Mouse (Mus musculus) heart, embryonic 10.5 days (tissue): ENCODE results near the gene Crb3. TPM values are rescaled to one million over a fixed set of nuclear protein-coding genes. Genes with fewer than 3 reads are reported as not detected.
A peak's percentile ranks its signal among the peaks of the same experiment; 100 is the strongest.

Source experiments
- DNase-seq: peaks from one replicate; pipeline ENCODE4 v3.0.0-alpha.2; 2017; ENCODE audit warnings: low spot score
- H3K27ac ChIP-seq: fragments of 300-500 bp; sonication (generic); 2 replicates; pipeline ENCODE4 v1.5.1; 2016; ENCODE audit warnings: mild to moderate bottlenecking
- H3K27me3 ChIP-seq: fragments of 300-500 bp; sonication (generic); 2 replicates; pipeline ENCODE4 v1.6.1; 2016; ENCODE audit warnings: mild to moderate bottlenecking; ENCODE audit not compliant: poor library complexity, insufficient read depth, severe bottlenecking
- H3K36me3 ChIP-seq: fragments of 300-500 bp; sonication (generic); 2 replicates; pipeline ENCODE4 v1.6.1; 2016; ENCODE audit warnings: mild to moderate bottlenecking, moderate library complexity
- H3K4me1 ChIP-seq: fragments of 300-500 bp; sonication (generic); 2 replicates; pipeline ENCODE4 v1.6.1; 2016; ENCODE audit warnings: mild to moderate bottlenecking
- H3K4me3 ChIP-seq: fragments of 300-500 bp; sonication (generic); 2 replicates; pipeline ENCODE4 v1.5.1; 2016; ENCODE audit warnings: mild to moderate bottlenecking, moderate library complexity
- H3K9me3 ChIP-seq: fragments of 300-500 bp; sonication (generic); 2 replicates; pipeline ENCODE4 v1.6.1; 2016; ENCODE audit warnings: mild to moderate bottlenecking, moderate library complexity
- WGBS: fragments of 180-500 bp; shearing (Covaris S2); methylation state at CpG from one replicate; pipeline ENCODE4 v1.1.7; 2016; 5-methylcytosine and 5-hydroxymethylcytosine counted together
- polyA plus RNA-seq: library from polyadenylated mRNA; unstranded; fragments of >200 nt; fragmentation: Nextera tagmentation; extraction: Ambion mirVana; gene quantifications from 2 replicates; pipeline ENCODE4 v1.2.1, GENCODE M21; 2016

Gene Crb3
- 0.65 and 3.6 TPM in 2 replicates for polyA plus RNA-seq

- Histone ChIP-seq H3K9me3 (no peaks in the 10 kb centered on the region), H3K27ac (peak within 1 kb of the TSS; percentile 88), H3K27me3 (peaks cover 39% of the 10 kb centered on the region), H3K4me3 (peak within 1 kb of the TSS; percentile 88), H3K36me3 (peaks cover 21% of the 10 kb centered on the region), H3K4me1 (peaks cover 35% of the 10 kb centered on the region)
- no peak for DNase-seq
- 1% methylated on average over 20 of the region's 22 CpGs for WGBS
Measured at GRCm38 (mm10) chr17:57058891-57059485, at the start of gene Crb3. Gene Crb3 (plus strand): TSS chr17:57059105.

GRCm38 (mm10) chr17:57010911-57011235, 48.0 kb upstream of the Crb3 start:
- no peak for DNase-seq
- Histone ChIP-seq H3K36me3 (peaks cover 36% of the 10 kb centered on the region), H3K4me3 (peak overlapping the region; percentile 88), H3K27ac (peak overlapping the region; percentile 90), H3K27me3 (no peaks in the 10 kb centered on the region), H3K4me1 (peaks cover 20% of the 10 kb centered on the region), H3K9me3 (no peaks in the 10 kb centered on the region)
- WGBS: 0% methylated on average over 19 of the region's 19 CpGs

- Histone ChIP-seq H3K4me3 (peak within 1 kb of the TSS; percentile 88), H3K27me3 (no peaks in the 10 kb centered on the region), H3K9me3 (no peaks in the 10 kb centered on the region), H3K27ac (peak within 1 kb of the TSS; percentile 94), H3K36me3 (peaks cover 30% of the 10 kb centered on the region), H3K4me1 (peaks cover 20% of the 10 kb centered on the region)
- 1% methylated on average over 51 of the region's 51 CpGs for whole genome bisulfite sequencing
- peak; percentile 99 for DNase-seq
Measured at GRCm38 (mm10) chr17:57011236-57012141, 47.4 kb upstream of the Crb3 start, which contains the start of the genes Gtf2f1 and Gm17949. Gene Gtf2f1 (minus strand): TSS chr17:57011288. Gene Gm17949 (plus strand): TSS chr17:57011469.

GRCm38 (mm10) chr17:57012245-57012795, 46.6 kb upstream of the Crb3 start:
- Histone ChIP-seq H3K27me3 (no peaks in the 10 kb centered on the region), H3K27ac (peak overlapping the region; percentile 94; the same call in 1 of the 2 replicates), H3K4me1 (peaks cover 20% of the 10 kb centered on the region), H3K9me3 (no peaks in the 10 kb centered on the region), H3K4me3 (peak overlapping the region; percentile 88), H3K36me3 (peaks cover 21% of the 10 kb centered on the region)
- DNase-seq: no peak
- WGBS: 75% methylated on average over 13 of the region's 13 CpGs

GRCm38 (mm10) chr17:57019693-57020092, 39.2 kb upstream of the Crb3 start:
- no peaks in the 10 kb centered on the region for H3K27me3 ChIP-seq
- no peak for DNase-seq
- H3K9me3 ChIP-seq: no peaks in the 10 kb centered on the region
- 75% methylated on average over 2 of the region's 2 CpGs for WGBS
- H3K4me3 ChIP-seq: no peak overlapping the region
- peaks cover 57% of the 10 kb centered on the region for H3K36me3 ChIP-seq
- no peaks in the 10 kb centered on the region for H3K4me1 ChIP-seq
- no peak overlapping the region for H3K27ac ChIP-seq

GRCm38 (mm10) chr17:57020960-57021359, 37.9 kb upstream of the Crb3 start:
- Histone ChIP-seq H3K27ac (no peak overlapping the region), H3K36me3 (peaks cover 70% of the 10 kb centered on the region), H3K27me3 (no peaks in the 10 kb centered on the region), H3K9me3 (no peaks in the 10 kb centered on the region), H3K4me1 (no peaks in the 10 kb centered on the region), H3K4me3 (no peak overlapping the region)
- WGBS: 91% methylated on average over 5 of the region's 5 CpGs
- DNase-seq: no peak

- Histone ChIP-seq H3K27me3 (no peaks in the 10 kb centered on the region), H3K27ac (no peak overlapping the region), H3K9me3 (no peaks in the 10 kb centered on the region), H3K36me3 (peaks cover 69% of the 10 kb centered on the region), H3K4me1 (peaks cover 15% of the 10 kb centered on the region), H3K4me3 (no peak overlapping the region)
- WGBS: 88% methylated on average over 4 of the region's 4 CpGs
- DNase-seq: no peak
Measured at GRCm38 (mm10) chr17:57027471-57027870, 31.4 kb upstream of the Crb3 start.

GRCm38 (mm10) chr17:57029691-57030090, 29.2 kb upstream of the Crb3 start:
- Histone ChIP-seq H3K36me3 (peaks cover 47% of the 10 kb centered on the region), H3K27me3 (no peaks in the 10 kb centered on the region), H3K27ac (peak overlapping the region; percentile 98), H3K9me3 (no peaks in the 10 kb centered on the region), H3K4me3 (peak overlapping the region; percentile 92), H3K4me1 (peaks cover 18% of the 10 kb centered on the region)
- WGBS: 28% methylated on average over 8 of the region's 8 CpGs
- no peak for DNase-seq

GRCm38 (mm10) chr17:57030931-57031660, 27.8 kb upstream of the Crb3 start, which contains the start of gene Khsrp:
Gene Khsrp (minus strand): TSS chr17:57031522.
- peak within 1 kb of the TSS; percentile 98 for H3K27ac ChIP-seq
- peak within 1 kb of the TSS; percentile 92 for H3K4me3 ChIP-seq
- H3K9me3 ChIP-seq: no peaks in the 10 kb centered on the region
- H3K36me3 ChIP-seq: peaks cover 33% of the 10 kb centered on the region
- under 1% methylated on average over 97 of the region's 99 CpGs for WGBS
- no peaks in the 10 kb centered on the region for H3K27me3 ChIP-seq
- DNase-seq: no peak
- H3K4me1 ChIP-seq: peaks cover 18% of the 10 kb centered on the region

GRCm38 (mm10) chr17:57031661-57032420, 27.1 kb upstream of the Crb3 start:
- Histone ChIP-seq H3K4me1 (peaks cover 18% of the 10 kb centered on the region), H3K27ac (peak overlapping the region; percentile 98), H3K36me3 (peaks cover 25% of the 10 kb centered on the region), H3K4me3 (peak overlapping the region; percentile 92), H3K9me3 (no peaks in the 10 kb centered on the region), H3K27me3 (peaks cover 3% of the 10 kb centered on the region; the same call in 1 of the 2 replicates)
- under 1% methylated on average over 38 of the region's 38 CpGs for WGBS
- peak; percentile 100 for DNase-seq

GRCm38 (mm10) chr17:57032854-57033253, 26.1 kb upstream of the Crb3 start:
- H3K9me3 ChIP-seq: no peaks in the 10 kb centered on the region
- no peak for DNase-seq
- H3K4me3 ChIP-seq: peak overlapping the region; percentile 92; the same call in 1 of the 2 replicates
- WGBS: 88% methylated on average over 4 of the region's 4 CpGs
- H3K27ac ChIP-seq: 0 out of 2 replicates have a peak overlapping the region, but pooled peaks have one; percentile 91
- H3K36me3 ChIP-seq: peaks cover 15% of the 10 kb centered on the region
- peaks cover 18% of the 10 kb centered on the region for H3K4me1 ChIP-seq
- peaks cover 13% of the 10 kb centered on the region for H3K27me3 ChIP-seq

GRCm38 (mm10) chr17:57038978-57039377, 19.9 kb upstream of the Crb3 start:
- DNase-seq: no peak
- Histone ChIP-seq H3K36me3 (no peaks in the 10 kb centered on the region), H3K4me3 (no peak overlapping the region), H3K4me1 (peaks cover 11% of the 10 kb centered on the region), H3K27me3 (peaks cover 29% of the 10 kb centered on the region), H3K27ac (no peak overlapping the region), H3K9me3 (no peaks in the 10 kb centered on the region)
- 31% methylated on average over 8 of the region's 8 CpGs for WGBS
